ENCODE assay signal across 14 mouse cellular contexts in genomic region chr17:81032957-81033356, GRCm38 (mm10).
"Had no signal": no experiment of that assay in that cellular context is flagged by ENCODE, and none has a peak within 500 bp of the region (broad histone marks: within the 10 kb centered on the region; RNA-seq: fewer than 3 reads in every experiment).

No protein-coding gene starts in this region.

- H3K9ac ChIP-seq: midbrain, embryonic 13.5 days; stomach, embryonic 15.5 days had no signal

- H3K27me3 ChIP-seq: midbrain, embryonic 13.5 days; stomach, embryonic 15.5 days had no signal

- H3K4me2 ChIP-seq: midbrain, embryonic 13.5 days; stomach, embryonic 15.5 days had no signal

- DNase-seq: kidney, adult 8-10 months; kidney, postnatal 36 days; layer of hippocampus, adult 9-11 months; lung, adult 2 months; lung, postnatal 4 days; right cerebral cortex, postnatal 14 days; thymus, adult 2 months; thymus, postnatal 25 days had no signal

- H3K4me1 ChIP-seq: midbrain, embryonic 13.5 days; stomach, embryonic 15.5 days had no signal

- H3K27ac ChIP-seq: kidney, postnatal 0 days; limb, embryonic 10.5 days; midbrain, embryonic 13.5 days; stomach, embryonic 15.5 days had no signal

- H3K4me3 ChIP-seq: limb, embryonic 10.5 days; midbrain, embryonic 13.5 days; stomach, embryonic 15.5 days had no signal

- ATAC-seq: intestine, embryonic 16.5 days; lung, postnatal 0 days; midbrain, embryonic 13.5 days had no signal

- H3K9me3 ChIP-seq: limb, embryonic 10.5 days; midbrain, embryonic 13.5 days; stomach, embryonic 15.5 days had no signal
